Mouse (Mus musculus) myocyte (in vitro differentiated cells): Measurements from ENCODE around the gene Nrp1. TPM values are rescaled to one million over a fixed set of nuclear protein-coding genes. Genes with fewer than 3 reads are reported as not detected.

ENCODE experiments used
- H3K27me3 ChIP-seq: one replicate; pipeline ENCODE4 v1.6.1; 2011; ENCODE audit not compliant: control insufficient read depth, insufficient read depth, insufficient read length
- H3K36me3 ChIP-seq: one replicate; pipeline ENCODE4 v1.6.1; 2011; ENCODE audit not compliant: control insufficient read depth, insufficient read depth
- H3K4me2 ChIP-seq: one replicate; pipeline ENCODE4 v1.6.1; 2011; ENCODE audit warnings: low read depth, control low read depth
- H3K4me3 ChIP-seq: one replicate; pipeline ENCODE4 v1.5.1; 2011; ENCODE audit warnings: mild to moderate bottlenecking, control low read depth, moderate library complexity
- H3K79me2 ChIP-seq: one replicate; pipeline ENCODE4 v1.6.1; 2011; ENCODE audit not compliant: control insufficient read depth, insufficient read depth
- H3ac ChIP-seq: one replicate; pipeline ENCODE4 v1.6.1; 2011; ENCODE audit not compliant: control insufficient read depth, insufficient read length
- CEBPB ChIP-seq: IDR thresholded peaks from 2 replicates; pipeline ENCODE4 v1.6.1; 2011; ENCODE audit warnings: mild to moderate bottlenecking, moderate library complexity; ENCODE audit not compliant: poor library complexity, insufficient read depth, severe bottlenecking
- E2F4 ChIP-seq: IDR thresholded peaks from one replicate; pipeline ENCODE4 v1.6.1; 2011; ENCODE audit warnings: mild to moderate bottlenecking, control low read depth, moderate library complexity; ENCODE audit not compliant: insufficient read depth
- MAX ChIP-seq: IDR thresholded peaks from one replicate; pipeline ENCODE4 v1.6.1; 2011; ENCODE audit warnings: low read depth, mild to moderate bottlenecking, control low read depth
- MYOD1 ChIP-seq, 3 experiments: IDR thresholded peaks; one replicate each; pipeline ENCODE4 v1.6.1; 2011; ENCODE audit warnings: control low read depth in 2 of 3, low read depth in 2 of 3, mild to moderate bottlenecking in 2 of 3, moderate library complexity in 1 of 3; ENCODE audit not compliant: insufficient read length in 2 of 3, control insufficient read depth in 1 of 3
- MYOG ChIP-seq, 3 experiments: IDR thresholded peaks; one replicate each; pipeline ENCODE4 v1.6.1; 2011; ENCODE audit warnings: control low read depth in 2 of 3, low read depth in 2 of 3, mild to moderate bottlenecking in 2 of 3; ENCODE audit not compliant: insufficient read length in 2 of 3, control insufficient read depth in 1 of 3, insufficient read depth in 1 of 3
- POLR2A ChIP-seq: IDR thresholded peaks from one replicate; pipeline ENCODE4 v1.6.1; 2011; ENCODE audit warnings: low read depth, mild to moderate bottlenecking, control low read depth, moderate library complexity; ENCODE audit not compliant: insufficient read length
- POLR2AphosphoS2 ChIP-seq: IDR thresholded peaks from one replicate; pipeline ENCODE4 v1.6.1; 2011; ENCODE audit warnings: low read depth, control low read depth; ENCODE audit not compliant: insufficient read length
- REST ChIP-seq: IDR thresholded peaks from one replicate; pipeline ENCODE4 v1.6.1; 2011; ENCODE audit warnings: mild to moderate bottlenecking, control low read depth, moderate library complexity; ENCODE audit not compliant: insufficient read depth, insufficient read length
- SRF ChIP-seq: IDR thresholded peaks from one replicate; pipeline ENCODE4 v1.6.1; 2011; ENCODE audit warnings: low read depth; ENCODE audit not compliant: control insufficient read depth, insufficient read length
- TCF12 ChIP-seq: IDR thresholded peaks from one replicate; pipeline ENCODE4 v1.6.1; 2011; ENCODE audit warnings: mild to moderate bottlenecking, control low read depth; ENCODE audit not compliant: poor library complexity, insufficient read depth, severe bottlenecking
- TCF3 ChIP-seq: IDR thresholded peaks from one replicate; pipeline ENCODE4 v1.6.1; 2011; ENCODE audit warnings: low read depth, control low read depth; ENCODE audit not compliant: insufficient read length
- USF1 ChIP-seq: IDR thresholded peaks from one replicate; pipeline ENCODE4 v1.6.1; 2011; ENCODE audit warnings: low read depth, mild to moderate bottlenecking, control low read depth, moderate library complexity
- polyA plus RNA-seq: library from polyadenylated mRNA; unstranded; fragments of >200 nt; fragmentation: generic; extraction: Trizol; gene quantifications from one replicate; pipeline ENCODE4 v1.2.1, GENCODE M21; 2012; ENCODE audit warnings: missing spikeins

Gene Nrp1
- polyA plus RNA-seq, 1 experiment, result 12.7 TPM

DNA sequence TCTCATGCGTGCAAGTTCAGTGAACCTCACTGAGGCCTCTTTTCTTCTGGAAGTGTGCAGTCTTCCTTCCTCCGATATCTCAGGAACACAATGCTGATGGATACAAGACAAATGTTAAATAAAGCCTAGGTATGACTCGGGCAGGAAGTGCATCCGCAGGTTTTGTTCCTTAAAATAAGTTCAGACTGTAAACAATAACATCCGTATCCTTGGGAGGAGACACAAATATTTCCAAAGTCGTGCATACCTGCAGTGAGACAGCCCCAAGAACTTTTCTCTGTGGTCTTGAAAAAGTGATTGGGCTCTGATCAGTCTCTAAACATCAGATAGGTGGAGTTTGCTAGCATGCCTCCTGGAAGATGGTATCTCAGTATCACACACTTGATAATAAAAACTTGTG lies 15.0 kb downstream of the Nrp1 start:
- Histone ChIP-seq H3K4me3 (no peak overlapping the region), H3K27me3 (no peaks in the 10 kb centered on the region), H3K36me3 (no peaks in the 10 kb centered on the region), H3ac (no peak overlapping the region), H3K79me2 (peaks cover 81% of the 10 kb centered on the region), H3K4me2 (no peak overlapping the region)
- TF ChIP-seq REST (no peak), MYOD1 (IDR thresholded peaks at IDR 0.05; ENCODE audit: control insufficient read depth in 1 of 3, insufficient read length in 2 of 3, low read depth in 2 of 3) (no peak), USF1 (no peak), E2F4 (no peak), TCF3 (no peak), POLR2AphosphoS2 (no peak)

DNA sequence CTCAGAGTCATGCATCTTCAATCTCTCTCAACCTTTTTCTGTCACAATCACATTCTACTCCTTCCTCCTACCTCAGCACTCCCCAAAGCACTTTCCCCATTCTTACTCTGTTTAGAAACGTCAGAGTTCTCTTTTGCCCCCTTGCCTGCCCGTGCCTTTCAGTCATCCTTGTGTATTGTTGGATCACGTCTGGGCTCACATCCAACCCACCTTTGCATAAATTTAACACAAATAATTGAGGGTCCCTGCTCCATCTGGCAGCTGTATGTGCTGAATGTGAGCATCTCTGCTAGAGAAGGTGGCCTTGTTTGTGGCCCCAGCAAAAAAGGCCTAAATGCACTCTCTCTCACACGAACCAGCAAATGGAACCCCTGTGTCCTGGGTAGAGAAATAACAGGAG lies 16.9 kb downstream of the Nrp1 start:
- Histone ChIP-seq H3K4me3 (no peak overlapping the region), H3K79me2 (peaks cover 80% of the 10 kb centered on the region), H3K4me2 (no peak overlapping the region), H3K36me3 (peaks cover 4% of the 10 kb centered on the region), H3K27me3 (no peaks in the 10 kb centered on the region), H3ac (no peak overlapping the region)
- TF ChIP-seq MYOD1 (IDR thresholded peaks at IDR 0.05; ENCODE audit: control insufficient read depth in 1 of 3, insufficient read length in 2 of 3, low read depth in 2 of 3) (no peak), POLR2AphosphoS2 (no peak), MYOG (IDR thresholded peaks at IDR 0.05; ENCODE audit: control insufficient read depth in 1 of 3, insufficient read depth in 1 of 3, insufficient read length in 2 of 3, low read depth in 2 of 3) (no peak), REST (no peak), POLR2A (no peak), E2F4 (no peak), MAX (no peak), CEBPB (no peak), TCF12 (no peak), SRF (no peak), USF1 (no peak), TCF3 (no peak)

DNA sequence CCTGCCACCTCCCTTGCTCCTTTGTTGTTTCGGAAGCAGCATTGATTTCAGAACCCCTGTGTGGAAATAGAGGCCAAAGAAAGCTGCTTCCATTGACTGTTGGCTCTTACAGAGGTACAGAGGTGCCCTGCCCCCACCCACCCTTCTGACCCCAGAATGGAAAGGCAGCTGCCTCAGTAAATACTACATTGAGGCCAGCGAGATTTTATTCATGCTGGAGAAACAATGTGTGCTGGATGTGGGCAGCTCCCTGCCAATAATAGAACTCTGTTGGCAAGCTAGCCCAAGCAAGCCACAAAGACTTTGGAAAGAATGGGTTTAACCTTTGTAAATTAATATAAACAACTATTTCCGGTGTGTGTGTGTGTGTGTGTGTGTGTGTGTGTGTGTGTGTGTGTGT lies 24.8 kb downstream of the Nrp1 start:
- Histone ChIP-seq H3ac (no peak overlapping the region), H3K79me2 (peaks cover 63% of the 10 kb centered on the region), H3K4me2 (peak overlapping the region; percentile 46), H3K27me3 (no peaks in the 10 kb centered on the region), H3K4me3 (no peak overlapping the region), H3K36me3 (peaks cover 4% of the 10 kb centered on the region)
- no peak for TF ChIP-seq POLR2AphosphoS2
- no peak for TF ChIP-seq MYOG (IDR thresholded peaks at IDR 0.05; ENCODE audit: control insufficient read depth in 1 of 3, insufficient read depth in 1 of 3, insufficient read length in 2 of 3, low read depth in 2 of 3)
- TF ChIP-seq TCF12, result no peak
- TF ChIP-seq MYOD1 (IDR thresholded peaks at IDR 0.05; ENCODE audit: control insufficient read depth in 1 of 3, insufficient read length in 2 of 3, low read depth in 2 of 3), result peak in 1 of 3 experiments; percentile 49
- TF ChIP-seq REST, result no peak
- no peak for TF ChIP-seq TCF3

DNA sequence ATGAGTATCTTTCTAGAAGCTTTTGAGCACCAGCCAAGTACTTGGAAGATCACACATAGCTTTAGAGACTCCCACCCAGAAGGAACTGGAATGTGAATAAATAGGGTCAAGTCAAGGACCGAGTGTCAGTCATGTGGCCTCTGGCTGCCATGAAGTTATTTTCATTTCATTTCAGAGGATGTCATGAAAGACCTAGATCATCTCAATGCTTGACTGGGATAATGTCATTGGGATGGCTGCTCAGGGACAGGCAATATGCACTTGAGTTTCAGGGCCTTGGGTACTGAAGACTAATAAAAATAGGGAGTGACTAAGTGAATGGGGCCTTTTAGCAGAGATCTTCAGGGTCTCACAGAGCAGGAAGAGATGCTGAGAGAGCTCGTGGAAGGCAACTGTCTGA lies 26.0 kb downstream of the Nrp1 start:
- Histone ChIP-seq H3K79me2 (peaks cover 65% of the 10 kb centered on the region), H3ac (no peak overlapping the region), H3K4me3 (no peak overlapping the region), H3K36me3 (no peaks in the 10 kb centered on the region), H3K27me3 (no peaks in the 10 kb centered on the region), H3K4me2 (no peak overlapping the region)
- TF ChIP-seq MYOD1 (IDR thresholded peaks at IDR 0.05; ENCODE audit: control insufficient read depth in 1 of 3, insufficient read length in 2 of 3, low read depth in 2 of 3) (no peak), CEBPB (no peak), POLR2AphosphoS2 (no peak), MAX (no peak)

DNA sequence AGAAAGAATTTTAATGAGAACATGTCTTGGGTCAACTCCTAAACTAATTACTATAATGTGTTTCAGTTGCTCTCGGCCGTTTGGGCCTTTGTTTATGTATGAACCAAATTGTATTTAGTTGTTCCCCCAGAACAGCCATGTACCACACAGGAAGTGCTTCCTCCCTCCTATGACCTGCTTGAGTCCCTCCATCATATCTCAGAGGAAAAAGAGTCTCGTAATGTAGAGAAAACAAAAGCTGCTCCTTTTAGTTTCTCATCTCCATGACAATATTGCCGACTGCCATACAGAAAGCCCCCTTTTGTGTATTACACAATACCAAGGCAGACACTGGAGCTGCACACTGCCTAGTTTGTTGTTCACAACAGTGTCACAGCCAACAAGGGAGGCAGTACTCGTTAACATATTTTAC lies 26.5 kb downstream of the Nrp1 start:
- no peak overlapping the region for H3K4me3 ChIP-seq
- H3K27me3 ChIP-seq, result no peaks in the 10 kb centered on the region
- H3ac ChIP-seq, result no peak overlapping the region
- no peak for TF ChIP-seq MYOD1 (IDR thresholded peaks at IDR 0.05; ENCODE audit: control insufficient read depth in 1 of 3, insufficient read length in 2 of 3, low read depth in 2 of 3)
- no peak for TF ChIP-seq MYOG (IDR thresholded peaks at IDR 0.05; ENCODE audit: control insufficient read depth in 1 of 3, insufficient read depth in 1 of 3, insufficient read length in 2 of 3, low read depth in 2 of 3)
- H3K4me2 ChIP-seq, result no peak overlapping the region
- peaks cover 65% of the 10 kb centered on the region for H3K79me2 ChIP-seq
- no peaks in the 10 kb centered on the region for H3K36me3 ChIP-seq
